Mouse (Mus musculus) B cell, adult 62 days (primary cell): Measurements from ENCODE around the gene Arf3. TPM values are rescaled to one million over a fixed set of nuclear protein-coding genes. Genes with fewer than 3 reads are reported as not detected.

Experiments
- total RNA-seq: library from RNA; stranded (reverse); gene quantifications from 4 replicates; pipeline ENCODE4 v1.2.4, GENCODE M21; 2023

Gene Arf3
- total RNA-seq: 73.5 to 82.7 TPM (median 76.8 TPM) in 4 replicates

DNA sequence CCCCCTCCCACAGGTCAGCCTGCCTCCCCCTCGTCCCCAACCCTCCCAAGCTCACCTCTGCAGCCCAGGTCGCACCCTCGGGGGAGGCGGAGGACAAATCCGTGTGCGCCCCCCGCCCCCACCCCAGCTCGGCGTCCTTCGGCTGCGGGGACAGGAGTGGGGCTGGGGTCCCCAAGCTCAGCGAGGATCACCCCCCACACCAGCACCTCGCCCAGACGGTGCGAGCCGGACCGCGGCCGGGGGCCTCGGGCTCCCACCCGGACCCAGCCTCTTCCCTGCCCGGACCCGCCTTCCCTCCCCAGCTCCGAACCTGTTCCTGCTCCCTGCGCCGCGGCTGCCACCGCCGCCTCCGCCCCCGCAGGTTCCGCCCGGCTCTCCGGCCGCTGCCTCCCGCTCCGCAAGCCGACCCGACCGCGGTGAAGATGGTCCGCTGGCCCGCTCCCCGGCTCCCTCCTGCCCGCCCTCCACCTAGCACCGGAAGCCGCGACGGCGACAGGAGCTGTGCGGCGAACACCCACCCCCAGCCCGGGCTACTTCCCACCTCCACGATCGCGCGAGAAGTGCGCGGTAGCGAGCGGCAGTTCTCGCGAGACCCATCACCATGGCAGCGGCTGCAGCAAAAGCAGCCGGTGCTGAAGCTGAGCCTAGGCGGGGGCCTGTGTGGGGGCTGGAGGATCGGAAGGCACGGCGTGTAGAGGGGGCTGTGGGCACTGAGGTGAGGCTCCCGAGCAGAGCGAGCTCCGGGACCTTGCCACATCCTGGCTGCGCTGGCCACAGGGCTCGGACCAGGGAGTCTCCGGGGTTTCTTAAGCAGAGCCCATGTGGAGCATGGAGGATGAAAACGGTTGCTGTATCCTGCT, at the start of gene Arf3:
Gene Arf3 (minus strand): TSS at position 545 of the 860 bp plus-strand sequence.

DNA sequence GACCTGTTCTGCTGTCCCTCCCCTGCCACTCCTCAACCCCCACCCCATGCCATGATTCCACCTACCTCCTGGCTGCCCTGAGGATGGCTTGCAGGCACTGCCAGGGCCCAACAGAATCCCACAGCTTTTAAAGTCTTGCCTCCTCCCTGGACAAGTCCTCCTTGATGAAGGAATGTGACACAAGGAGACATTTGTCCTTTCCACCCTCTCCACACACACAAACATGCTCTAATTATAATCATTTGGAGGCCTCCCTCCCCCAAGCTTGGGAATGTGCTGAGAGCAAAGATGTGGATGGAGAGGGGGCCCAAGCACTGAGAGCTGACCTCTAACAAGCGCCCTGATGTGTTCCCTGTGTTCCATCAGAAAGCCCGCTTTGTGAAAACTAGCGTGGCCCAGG, 46.4 kb upstream of the Arf3 start, which contains the start of gene Ddn:
Gene Ddn (minus strand): TSS at position 101 of the 400 bp plus-strand sequence.

DNA sequence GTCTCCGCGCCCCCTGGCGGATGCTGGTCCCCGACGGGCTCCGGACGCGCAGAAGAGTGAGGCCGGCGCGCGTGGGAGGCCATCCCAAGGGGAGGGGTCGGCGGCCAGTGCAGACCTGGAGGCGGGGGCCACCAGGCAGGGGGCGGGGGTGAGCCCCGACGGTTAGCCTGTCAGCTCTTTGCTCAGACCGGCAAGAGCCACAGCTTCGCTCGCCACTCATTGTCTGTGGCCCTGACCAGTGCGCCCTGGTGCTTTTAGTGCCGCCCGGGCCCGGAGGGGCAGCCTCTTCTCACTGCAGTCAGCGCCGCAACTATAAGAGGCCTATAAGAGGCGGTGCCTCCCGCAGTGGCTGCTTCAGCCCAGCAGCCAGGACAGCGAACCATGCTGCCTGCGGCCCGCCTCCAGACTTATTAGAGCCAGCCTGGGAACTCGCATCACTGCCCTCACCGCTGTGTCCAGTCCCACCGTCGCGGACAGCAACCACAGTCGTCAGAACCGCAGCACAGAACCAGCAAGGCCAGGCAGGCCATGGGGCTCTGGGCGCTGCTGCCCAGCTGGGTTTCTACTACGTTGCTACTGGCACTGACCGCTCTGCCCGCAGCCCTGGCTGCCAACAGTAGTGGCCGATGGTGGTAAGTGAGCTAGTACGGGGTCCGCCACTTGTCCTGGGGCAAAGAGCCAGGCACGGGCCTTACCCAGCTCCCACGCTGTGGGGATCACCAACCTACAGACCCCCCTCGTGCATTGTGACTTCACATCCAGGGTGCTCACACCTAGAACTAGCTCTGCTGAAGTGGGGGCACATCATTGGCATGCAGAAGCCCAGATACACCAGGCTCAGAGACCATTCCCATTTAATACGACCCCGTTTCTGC, 26.9 kb upstream of the Arf3 start, which contains the start of gene Wnt1:
Gene Wnt1 (plus strand): TSS at position 197 of the 875 bp plus-strand sequence.

DNA sequence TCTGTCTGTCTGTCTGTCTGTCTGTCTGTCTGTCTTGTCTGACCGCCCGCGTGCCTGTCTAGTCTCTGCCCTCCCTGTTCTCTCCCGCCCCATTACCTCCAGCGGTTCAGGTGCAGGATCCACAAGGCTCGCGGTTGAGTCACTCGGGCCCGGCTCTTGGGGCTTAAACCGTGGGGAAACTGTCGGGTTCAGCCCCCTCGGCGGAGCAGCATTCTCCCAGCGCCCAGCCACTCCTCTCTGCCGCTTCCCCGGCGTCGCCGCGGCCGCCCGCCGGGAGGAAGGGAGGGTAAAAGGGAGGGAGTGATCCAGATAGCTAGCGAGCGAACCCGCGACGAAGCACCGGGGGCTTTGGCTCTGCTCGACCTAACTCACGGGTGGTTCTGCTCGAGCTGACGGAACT, 14.7 kb upstream of the Arf3 start, which contains the start of gene Wnt10b:
Gene Wnt10b (minus strand): TSS at position 389 of the 400 bp plus-strand sequence.

DNA sequence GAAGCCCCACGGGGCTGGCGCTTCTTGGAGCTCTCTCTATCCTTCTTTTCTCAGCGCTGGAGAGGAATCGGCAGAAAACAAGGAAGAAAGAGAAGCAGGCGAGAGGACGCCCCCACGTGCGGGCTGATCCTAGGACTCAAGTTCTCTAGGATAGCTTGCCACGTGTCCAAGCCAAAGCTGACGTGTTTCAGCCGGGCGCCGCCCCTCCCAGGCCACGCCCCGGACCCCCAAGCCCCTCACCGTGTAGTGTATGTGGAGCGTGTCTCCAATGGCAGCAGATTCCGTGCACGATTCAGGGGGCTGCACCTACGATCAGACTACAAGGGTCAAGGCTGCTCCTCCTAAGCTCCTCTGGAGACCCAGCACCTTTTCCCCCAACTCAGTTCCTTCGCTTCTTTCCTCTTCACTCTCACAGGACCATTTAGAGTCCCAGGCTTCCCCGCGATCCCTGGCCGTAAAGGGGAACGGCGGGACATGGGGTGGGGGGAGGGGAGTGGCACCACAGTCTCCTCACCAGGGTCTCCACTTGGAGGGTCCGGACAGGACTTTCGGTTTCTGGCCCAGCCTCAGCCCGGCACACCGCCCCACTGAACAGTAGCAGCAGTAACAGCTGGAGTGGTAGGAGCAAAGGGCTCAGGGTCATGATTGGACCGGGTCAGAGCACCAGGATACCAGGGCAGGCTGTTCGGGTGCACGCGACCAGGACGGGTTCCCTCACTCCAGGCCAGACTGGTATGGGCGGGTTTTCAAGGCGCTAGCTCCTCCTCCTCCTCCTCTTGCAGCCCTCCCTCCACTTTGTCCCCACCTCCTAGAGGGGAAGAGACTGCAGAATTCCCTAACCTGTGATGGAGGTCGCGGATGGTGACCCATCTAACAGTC, 35.3 kb downstream of the Arf3 start, which contains the start of gene Fkbp11:
Gene Fkbp11 (minus strand): TSS at position 756 of the 879 bp plus-strand sequence.

DNA sequence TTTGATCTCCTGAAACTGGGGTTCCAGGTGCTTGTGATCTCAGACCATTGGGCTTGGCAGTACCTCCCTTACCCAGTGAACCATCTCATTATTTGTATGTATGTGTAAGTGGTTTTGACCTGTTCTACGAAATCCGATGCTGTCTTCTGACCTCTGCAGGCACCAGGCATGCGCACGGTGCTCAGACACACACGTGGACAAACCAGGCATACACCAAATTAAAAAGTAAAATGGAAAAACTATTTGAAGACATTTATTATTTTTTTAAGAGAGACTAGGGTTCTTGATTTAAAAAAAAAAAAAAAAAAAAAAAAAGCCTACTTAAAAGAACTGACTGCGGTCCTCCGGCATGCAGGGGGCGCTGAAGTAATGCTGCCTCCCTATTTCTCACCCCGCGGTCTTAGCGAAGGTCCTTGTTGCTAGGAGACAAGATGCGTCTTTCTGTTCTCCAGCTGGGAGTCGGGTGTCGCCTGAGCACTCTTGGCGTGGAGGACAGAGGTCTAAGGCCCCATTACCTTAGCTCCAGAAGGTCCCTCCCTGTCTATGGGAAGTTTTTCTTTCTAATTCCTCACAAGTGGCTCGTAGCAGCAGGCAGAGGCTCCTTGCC, 55.1 kb downstream of the Arf3 start, which contains the start of gene Ccdc65:
Gene Ccdc65 (plus strand): TSS at position 442 of the 607 bp plus-strand sequence.

Other genes with a start within 250 kb of the Arf3 start
- gene Kansl2, start 228.9 kb downstream of the Arf3 start, total RNA-seq: 66.9 to 79.3 TPM (median 72.8 TPM) in 4 replicates
- 168 to 178 TPM (median 175 TPM) in 4 replicates for gene Ccnt1, start 192.3 kb downstream of the Arf3 start, total RNA-seq
- not detected in 4 replicates for gene 4930415O20Rik, start 192.2 kb downstream of the Arf3 start, total RNA-seq
- 0.88 to 3.3 TPM (median 1.6 TPM) in 4 replicates for gene Adcy6, start 153.1 kb downstream of the Arf3 start, total RNA-seq
- gene Cacnb3, start 132.4 kb downstream of the Arf3 start, total RNA-seq: not detected in 4 replicates
- gene Ddx23, start 100.3 kb downstream of the Arf3 start, total RNA-seq: 129 to 153 TPM (median 138 TPM) in 4 replicates
- 0.37 TPM in 1 of 4 replicates, not detected in the others for gene Rnd1, start 85.8 kb downstream of the Arf3 start, total RNA-seq
- not detected in 4 replicates for gene Ccdc65, start 55.0 kb downstream of the Arf3 start, total RNA-seq
- gene Fkbp11, start 35.0 kb downstream of the Arf3 start, total RNA-seq: 11.9 to 19.8 TPM (median 16.6 TPM) in 4 replicates
- gene Wnt10b, start 14.9 kb upstream of the Arf3 start, total RNA-seq: 1.2 to 1.7 TPM (median 1.2 TPM) in 4 replicates
- gene Wnt1, start 26.6 kb upstream of the Arf3 start, total RNA-seq: not detected in 4 replicates
- 0.30 to 0.75 TPM (median 0.51 TPM) in 4 replicates for gene Ddn, start 46.3 kb upstream of the Arf3 start, total RNA-seq
- 76.4 to 85.2 TPM (median 81.4 TPM) in 4 replicates for gene Prkag1, start 68.3 kb upstream of the Arf3 start, total RNA-seq
- 186 to 196 TPM (median 194 TPM) in 4 replicates for gene Kmt2d, start 108.0 kb upstream of the Arf3 start, total RNA-seq
- 14.3 to 22.0 TPM (median 18.0 TPM) in 4 replicates for gene Rhebl1, start 131.3 kb upstream of the Arf3 start, total RNA-seq
- gene Dhh, start 135.3 kb upstream of the Arf3 start, total RNA-seq: not detected in 4 replicates
- 238 to 253 TPM (median 250 TPM) in 4 replicates for gene Lmbr1l, start 155.0 kb upstream of the Arf3 start, total RNA-seq
- 132 to 163 TPM (median 139 TPM) in 4 replicates for gene Tuba1b, start 171.4 kb upstream of the Arf3 start, total RNA-seq
- not detected in 4 replicates for gene Gm49450, start 190.3 kb upstream of the Arf3 start, total RNA-seq
- 142 to 160 TPM (median 148 TPM) in 4 replicates for gene Tuba1a, start 190.5 kb upstream of the Arf3 start, total RNA-seq